Mouse (Mus musculus): Measurements from ENCODE around the gene Aff3.

Aff3 gene

DNA sequence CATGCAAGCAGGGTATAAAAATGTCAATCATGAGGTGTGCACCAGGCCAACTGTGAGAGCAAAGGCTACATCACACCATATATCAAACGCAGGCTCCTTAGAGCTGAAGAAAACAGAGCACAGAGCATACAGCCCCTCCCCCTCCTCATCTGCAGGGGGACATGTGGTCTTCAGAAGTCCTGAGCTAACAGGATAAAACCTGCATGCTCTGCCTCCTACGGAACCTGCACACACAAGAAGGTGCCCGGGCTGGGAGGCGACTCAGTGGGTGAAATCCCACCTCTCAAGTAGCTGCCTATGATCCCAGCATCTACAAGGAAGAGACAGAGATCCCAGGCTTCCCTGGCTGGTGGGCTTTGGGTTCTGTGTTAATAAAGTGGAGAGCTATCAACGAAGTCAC lies 70.0 kb downstream of the Aff3 start:
- DNase-seq = peak; percentile 60

DNA sequence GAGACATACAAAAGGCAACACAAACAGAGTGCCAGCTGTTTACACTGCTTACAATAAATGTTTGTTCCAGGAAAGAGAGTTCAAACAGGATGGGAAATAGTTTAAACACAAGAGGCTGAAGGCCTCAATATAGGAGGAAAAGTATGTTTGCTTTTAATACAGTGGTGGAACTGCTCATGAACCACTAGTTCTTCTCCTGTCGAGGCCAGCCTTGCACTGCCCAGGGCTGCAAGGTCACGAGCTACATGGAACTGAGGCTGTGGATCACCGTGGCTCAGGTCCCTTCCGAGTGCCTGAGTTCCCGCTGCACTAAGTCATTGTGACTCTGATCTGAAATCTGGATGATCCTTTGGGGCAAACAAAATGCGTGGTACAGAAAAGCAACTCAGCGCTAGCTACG lies 73.6 kb downstream of the Aff3 start:
- DNase-seq = peak; percentile 42

DNA sequence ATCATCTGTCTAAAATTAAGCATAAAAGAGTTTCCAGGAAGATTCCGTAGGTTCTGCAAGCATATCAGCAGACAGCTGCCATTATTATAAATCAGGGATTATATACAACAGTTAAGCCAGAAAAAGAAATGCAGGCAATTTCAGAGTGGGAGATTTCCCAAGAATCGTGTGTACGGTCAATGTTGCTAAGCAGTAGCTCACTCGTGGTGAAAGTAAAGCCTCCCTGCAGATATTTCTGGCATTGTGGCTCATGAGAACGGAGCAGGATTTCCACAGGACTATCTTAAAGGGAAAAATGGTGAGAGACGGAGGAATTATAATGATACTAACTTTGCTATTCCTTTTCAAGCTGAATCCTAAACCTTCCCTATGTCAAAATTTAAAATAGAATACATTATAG lies 76.0 kb downstream of the Aff3 start:
- peak; percentile 16 for DNase-seq

DNA sequence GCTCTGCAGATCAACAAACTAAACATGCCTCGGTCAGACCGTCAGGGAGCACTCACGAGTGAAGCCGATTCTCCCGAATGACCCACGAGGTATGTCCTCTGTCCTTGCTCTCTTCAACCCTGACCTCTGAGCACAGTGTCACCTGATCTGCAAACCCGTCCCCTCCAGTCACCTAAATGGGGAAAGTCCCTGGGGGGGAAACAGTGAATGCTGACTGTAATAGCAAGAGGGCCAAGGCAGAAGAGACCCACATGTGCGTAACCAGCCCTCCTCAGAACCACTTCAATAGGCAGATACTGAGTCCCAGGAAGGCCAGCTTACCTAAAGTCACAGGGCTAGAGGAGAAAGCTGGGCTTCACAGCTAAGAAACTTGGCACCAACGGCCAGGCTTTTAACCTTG lies 82.4 kb downstream of the Aff3 start:
- DNase-seq = no peak

DNA sequence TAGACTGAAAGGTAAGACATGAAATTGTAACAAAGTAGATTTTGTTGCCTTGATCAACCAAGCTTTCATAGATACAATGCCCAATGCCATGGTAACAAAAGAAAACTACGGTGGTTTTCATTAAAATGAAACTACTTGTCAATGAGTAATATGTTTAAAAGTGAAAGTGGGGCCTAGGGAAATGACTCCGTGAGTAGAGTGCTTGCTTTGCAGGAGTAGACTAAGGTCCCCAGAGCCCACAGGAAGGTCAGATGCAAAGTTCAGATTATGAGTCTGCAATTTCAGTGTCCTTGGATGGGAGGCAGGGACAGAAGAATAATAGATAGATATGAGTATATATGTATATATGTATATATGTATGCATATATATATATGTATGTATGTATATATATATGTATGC lies 84.2 kb downstream of the Aff3 start:
- peak; percentile 12 for DNase-seq

DNA sequence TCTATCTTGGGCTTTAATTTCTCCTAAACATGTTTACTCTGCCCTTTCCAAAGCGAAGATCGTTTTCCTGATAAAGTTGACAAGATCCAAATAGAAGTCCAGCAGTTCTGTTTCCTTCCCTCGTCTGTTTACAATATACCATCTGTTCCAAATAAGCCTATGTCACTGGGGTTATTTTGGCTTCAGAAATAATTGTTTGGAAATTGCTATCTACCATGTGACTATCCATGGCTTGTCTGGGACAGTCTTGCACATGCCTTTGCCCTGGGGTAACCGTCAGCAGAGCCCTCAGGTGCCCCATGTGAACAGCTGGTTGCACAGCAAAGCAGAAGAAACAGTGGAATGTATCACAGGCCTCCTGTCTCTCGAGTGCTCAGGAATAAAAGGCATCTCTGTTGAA lies 86.4 kb downstream of the Aff3 start:
- peak; percentile 66 for DNase-seq

DNA sequence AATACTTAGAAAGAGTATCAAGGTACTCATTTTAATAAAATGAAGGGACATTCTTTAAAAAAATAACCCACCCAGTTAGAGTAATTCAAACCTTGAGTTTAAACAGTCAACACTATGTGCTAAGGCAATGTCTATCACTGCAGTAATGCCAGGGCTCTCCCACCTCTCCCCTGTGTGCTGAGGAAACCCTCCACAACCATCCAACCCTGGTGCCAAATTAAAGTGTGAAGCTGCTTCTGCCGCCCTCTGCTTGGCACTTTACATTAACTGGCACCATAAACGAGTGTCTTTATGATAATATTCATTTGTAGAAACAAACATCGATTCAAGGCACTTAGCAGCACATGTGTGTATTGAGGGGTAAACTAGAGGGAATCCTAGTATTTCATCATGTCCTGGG lies 97.0 kb downstream of the Aff3 start:
- DNase-seq = peak; percentile 49

DNA sequence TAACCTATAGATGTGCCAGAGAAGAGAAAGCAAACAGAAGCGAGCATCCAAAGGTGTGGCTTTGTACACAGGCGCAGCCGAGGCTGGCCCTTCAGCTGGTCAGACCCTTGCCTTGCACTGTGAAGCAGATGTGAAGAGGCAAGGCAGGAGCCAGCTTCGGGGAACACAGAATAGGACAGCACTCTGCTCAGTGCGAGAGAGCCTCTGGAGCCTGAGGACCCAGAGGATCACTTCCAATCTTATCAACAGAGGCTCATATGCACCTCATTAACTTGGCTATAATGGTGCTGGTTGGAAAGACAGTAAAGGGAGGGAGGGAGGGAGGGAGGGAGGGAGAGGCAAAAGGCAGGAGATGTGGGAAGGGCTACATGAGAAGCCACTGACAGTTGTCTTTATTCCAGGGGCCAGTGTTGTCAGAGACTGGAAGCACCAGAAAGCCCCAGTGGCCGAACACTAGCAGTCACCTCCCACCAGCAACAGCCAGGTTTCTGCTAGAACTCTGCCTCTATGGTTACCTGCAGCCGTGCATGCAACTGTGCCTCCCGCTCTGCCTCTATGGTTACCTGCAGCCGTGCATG lies 98.6 kb downstream of the Aff3 start:
- DNase-seq = peak; percentile 41

DNA sequence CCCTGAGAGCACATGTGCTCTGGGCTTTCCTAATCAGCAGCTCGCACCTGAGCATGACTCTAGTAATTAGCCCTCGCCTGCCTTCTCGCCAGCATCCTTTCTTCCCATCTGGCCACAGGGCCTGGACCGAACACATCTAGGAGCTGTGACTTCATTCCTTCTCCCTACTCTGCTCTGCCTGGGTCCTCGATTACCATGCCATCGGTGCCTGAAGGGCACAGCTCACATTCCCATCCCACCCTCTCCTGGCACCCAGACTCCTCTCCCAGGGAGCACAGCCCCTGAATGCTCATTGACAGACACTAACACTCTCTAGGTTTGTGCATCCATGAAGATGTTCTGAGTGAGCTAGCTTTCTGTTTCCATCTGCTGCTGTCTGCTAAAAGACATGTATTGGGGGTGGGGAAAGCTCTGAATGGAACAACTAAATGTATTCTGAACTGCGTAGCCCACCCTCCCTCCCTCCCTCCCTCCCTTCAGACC lies 99.4 kb downstream of the Aff3 start:
- peak; percentile 63 for DNase-seq

DNA sequence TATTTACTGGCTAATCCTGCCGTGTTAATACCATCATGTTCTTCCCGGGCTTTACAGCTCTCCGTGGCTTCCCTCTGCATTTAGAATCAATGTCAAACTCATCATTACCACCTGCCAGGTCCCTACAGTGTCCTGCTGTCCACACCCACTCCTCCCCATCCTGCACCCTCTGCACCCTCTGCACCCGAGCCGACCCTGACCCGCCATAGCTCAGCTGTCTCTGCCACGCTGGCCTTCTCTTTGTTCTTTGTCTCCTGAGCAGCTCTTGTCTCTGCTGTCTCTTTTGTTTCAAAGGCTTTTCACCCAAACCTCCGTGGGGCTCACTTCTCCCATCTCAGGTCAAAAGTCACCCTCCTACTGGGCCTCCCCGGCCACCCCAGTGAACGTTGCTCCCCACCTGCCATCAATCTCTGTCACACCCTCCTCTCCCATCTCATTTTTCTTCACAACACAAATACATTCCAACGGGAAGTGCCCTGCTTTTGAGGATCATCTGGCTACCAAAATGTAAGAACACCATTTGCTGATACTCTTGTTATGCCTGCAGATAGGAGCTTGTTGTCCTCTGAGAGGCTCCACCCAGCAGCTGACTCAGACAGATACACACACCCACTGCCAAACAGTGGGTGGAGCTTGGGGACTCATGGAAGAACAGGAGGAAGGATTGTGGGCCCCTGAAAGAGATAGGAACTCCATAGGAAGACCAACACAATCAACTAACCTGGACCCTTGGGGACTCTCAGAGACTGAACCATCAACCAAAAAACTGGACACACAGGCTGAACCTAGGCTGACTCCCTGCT lies 102.2 kb downstream of the Aff3 start:
- DNase-seq = peak; percentile 83

DNA sequence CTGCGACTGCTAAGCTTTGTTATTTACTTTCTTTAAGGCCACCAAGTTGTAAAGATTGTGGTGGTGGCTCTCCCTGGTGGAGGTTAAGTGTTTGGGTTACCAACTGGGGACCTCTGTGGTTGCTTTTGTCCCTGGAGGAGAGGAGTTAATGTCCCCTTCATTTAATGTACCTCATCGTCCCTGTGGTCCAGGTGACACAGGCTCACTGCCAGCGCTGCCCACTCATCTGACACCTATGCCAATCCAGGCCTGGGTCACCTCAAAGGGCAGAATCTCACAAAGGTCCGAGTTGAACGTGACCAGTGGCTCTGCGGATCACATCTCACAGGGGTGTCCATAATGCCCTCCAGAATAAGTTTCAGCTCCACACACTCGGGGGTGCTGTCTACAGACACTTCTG lies 103.4 kb downstream of the Aff3 start:
- DNase-seq = peak; percentile 80

DNA sequence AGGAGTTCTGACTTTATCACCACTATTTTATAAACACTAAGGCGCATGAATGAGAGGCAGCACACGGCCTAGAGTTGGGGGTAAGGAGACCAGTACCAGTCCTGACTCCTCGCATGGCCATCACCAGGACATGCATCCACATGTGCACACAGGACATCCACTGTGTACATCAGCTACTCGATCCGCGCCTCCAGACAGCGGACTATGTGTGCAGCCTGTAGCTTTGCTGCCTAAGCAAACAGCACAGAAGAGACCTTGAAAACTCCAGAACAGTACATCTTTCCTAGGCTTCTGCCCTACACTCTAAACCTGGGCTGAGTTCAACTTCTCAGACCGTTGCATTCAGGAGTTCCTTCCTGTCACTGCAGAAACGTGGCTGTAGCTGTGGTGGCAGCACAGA lies 104.1 kb downstream of the Aff3 start:
- peak; percentile 55 for DNase-seq

DNA sequence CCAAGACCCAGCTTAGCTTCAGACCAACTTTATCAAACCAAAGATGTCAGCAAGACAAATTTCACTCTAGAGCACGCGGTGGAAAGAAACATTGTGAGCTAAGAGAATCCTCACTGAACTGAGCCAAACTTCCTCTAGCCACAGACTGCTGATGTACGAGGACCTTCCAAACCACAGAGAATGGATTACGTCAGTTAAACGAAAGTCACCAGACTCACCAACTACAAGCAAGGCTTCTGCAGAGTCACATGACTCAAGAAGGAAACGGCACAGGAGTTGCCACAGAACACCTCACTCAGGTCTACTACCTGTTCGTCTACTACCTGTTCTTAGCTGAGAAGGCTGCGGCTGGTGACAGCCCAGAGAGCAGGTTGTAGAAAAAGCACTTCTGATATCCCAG lies 107.1 kb downstream of the Aff3 start:
- DNase-seq = peak; percentile 69

DNA sequence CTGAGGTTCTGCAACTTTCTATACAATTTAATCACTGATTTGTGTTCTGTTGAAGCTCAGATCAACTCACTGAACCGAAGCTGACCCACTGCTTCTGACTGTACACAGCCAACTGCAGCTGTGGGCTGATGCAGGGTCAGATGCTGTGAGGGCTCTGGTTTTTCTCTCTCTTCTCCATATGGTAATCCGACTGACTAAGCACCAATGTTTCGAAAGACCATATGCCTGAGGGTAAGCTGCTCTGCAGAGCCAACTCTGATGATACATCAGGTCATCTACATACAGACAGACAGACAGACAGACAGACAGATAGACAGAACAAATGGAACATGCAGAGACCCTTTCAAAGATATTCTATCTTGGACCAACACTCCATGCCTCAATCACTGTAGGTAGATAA lies 110.2 kb downstream of the Aff3 start:
- DNase-seq = no peak

DNA sequence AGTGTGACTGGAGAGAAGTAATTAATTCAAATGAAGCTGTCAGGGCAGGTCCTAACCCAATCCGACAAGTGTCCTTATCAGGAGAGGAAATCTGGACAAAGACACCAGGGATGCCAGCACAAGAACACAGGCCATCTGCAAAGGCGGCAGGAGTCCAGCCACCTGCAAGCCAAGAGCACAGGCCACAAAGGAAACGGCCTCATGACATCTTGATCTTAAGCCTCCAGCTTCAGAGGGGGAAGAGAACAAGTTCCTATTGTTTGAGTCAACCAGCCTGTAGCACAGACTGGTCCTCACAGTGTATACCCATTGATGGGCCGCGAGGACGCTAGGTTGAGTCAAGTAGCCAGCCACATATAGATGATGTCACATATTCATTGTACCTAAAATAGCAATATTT lies 111.7 kb downstream of the Aff3 start:
- no peak for DNase-seq

DNA sequence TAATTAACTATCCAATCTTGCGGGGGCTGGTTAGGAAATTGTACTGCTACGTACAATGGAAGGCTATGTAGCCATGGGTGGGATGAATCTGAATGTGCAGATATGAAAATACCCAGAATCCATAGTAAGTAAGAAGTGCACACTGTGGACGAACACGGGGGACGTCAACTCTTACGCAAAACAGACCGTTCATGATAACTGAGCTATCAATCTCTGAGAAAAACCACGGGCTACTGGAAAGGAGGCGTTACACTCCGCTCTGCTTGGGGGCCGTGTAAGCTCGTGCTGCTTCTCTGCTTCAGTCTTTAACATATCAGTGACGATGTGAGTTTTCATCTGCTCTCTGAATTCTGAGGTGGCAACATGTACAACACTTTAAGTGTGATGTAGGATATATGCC lies 114.2 kb downstream of the Aff3 start:
- no peak for DNase-seq

DNA sequence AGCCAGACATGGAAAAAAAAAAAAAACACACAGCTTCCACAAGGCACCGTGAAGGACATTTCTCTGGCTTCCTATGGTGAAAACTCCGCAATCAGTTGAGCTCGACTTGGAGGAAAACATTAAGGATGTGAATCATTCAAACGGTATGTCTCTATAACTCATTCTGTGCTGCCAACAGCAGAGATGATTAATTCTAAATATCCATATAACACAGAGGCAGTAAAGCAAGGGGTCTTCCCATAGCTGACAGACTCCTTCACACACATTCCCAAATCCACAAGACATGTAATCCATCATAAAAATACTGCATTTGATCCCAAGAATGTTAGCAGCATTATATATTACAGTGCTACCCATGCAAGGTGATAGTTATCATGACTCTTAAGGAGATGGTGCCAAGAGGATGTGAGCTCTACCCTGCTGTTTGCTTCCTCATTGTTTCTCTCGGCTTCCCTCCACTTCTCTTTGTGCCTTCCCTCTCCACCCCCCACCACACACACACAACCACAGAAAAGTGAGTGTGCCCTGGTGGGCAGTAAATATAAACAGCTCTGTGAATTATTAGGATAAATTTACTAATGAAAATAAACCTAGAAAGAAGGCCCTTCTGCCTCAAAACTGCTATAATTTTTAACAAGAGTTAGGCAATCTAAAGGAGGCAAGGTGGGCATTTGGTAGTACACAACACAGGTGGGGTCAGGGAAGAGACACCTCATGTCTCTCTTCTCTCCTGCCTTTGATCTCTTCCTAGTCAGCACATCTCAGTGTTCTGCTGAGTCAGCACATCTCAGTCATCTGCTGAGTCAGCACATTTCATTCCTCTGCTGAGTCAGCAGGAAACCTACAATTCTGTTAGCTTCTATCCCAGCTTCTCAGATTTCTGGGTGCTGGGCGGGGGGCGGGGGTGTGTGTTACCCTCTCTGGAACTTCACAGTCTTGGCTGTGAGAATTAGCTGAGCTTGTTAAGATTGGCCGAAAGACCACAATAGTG lies 115.8 kb downstream of the Aff3 start:
- DNase-seq = peak; percentile 35

DNA sequence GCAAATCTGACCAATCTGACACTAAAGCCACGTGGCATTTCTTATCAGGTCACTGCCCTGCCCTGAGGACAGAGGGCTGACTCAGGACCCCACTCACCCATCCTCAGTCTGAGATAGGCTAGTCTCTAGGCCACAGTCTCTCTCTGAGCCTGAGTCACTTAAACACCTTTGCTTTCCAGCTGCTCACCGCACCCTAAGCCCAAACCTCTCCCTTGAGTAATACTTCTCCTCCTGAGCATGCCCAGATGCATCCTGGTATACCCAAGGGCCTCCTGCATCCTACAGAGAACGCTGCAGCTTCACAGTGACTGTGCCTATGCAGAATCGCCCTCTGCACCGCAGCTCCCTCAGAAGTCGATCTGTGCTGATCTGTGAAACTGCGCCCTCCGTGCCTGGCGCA lies 117.1 kb downstream of the Aff3 start:
- peak; percentile 43 for DNase-seq

DNA sequence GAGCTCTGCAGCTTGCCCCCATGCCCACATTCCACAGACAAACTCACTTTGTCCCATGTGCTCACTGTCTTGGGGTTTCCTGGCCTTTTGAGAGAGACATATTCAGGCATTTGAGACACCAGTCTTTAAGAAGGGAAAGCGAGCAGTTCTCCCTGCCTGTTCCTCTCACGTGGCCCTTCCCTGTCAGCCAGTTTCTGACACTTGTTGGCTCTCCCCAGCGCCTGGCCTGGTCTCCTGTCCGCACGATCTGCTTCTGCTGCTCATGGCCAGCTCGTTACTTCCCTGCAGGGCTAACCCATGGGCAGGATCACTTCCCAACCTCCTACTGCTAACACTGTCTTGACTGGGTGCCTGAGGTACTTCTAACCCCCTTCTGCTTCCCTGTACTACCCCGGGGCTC lies 118.1 kb downstream of the Aff3 start:
- peak; percentile 61 for DNase-seq

DNA sequence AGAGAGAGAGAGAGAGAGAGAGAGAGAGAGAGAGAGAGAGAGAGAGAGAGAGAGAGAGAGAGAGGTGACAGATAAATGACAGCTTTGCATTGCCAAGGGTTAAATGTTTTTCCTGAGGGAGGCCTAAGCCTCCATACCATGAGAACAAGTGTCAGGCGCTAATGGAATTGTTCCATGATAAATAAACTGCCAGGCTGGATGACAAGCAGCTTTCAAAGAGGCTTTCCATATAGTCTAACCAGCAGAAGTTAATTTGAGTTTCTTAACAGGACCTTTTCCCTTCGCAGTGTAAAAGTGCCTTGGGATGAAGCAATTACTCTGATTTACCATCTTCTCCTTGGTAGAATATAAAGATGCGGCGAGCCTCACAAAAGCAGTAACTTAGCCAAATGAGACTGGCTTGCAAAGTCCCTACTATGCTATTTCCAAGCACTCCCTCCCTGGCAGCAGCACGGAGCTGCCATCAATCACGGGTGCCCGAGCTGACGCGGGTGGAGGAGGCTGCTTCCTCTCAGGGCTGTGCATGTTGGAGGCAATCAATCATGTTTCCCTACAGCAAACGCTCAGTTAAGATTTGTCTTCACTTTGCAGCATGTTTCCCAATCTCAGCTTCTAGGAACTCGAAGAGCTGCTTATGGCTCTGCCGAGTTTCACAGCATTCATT lies 119.3 kb downstream of the Aff3 start:
- DNase-seq = peak; percentile 74

DNA sequence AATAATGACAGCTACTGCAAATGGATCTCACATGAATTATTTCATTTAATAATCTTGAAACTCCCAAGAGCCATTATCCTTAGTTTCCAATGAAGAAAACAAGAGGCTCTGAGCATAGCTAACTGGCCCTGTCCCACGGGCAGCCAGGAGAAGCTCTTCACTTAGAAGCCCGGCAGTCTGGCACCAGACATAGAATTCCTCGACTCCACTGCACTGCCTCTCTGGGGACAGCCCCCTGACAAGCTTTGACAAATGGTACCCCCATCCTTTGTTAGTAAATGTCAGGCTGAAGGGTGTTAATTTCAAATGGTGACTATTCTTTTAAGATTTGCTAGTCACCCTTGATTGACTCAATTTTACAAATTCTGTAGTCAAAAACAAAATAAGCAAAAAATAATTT lies 120.3 kb downstream of the Aff3 start:
- DNase-seq = peak; percentile 17

DNA sequence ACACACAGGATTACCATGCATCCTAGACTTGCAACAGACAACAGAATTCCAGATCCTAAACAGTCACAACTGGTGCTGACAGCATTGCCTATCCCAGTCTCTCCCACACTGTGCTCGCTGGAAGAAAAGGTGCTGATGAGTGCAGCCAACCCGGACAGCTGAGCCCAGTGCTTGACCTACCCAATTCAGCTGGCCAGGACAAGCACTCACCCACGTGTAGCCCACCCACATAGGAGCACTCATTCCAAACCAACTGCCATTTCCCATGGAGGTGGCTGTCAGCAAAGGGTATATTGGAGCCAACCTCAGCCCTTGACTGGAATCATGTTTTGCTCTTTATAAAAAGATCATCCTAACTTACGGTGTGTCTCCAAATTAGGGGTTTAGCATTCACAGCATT lies 123.2 kb downstream of the Aff3 start:
- DNase-seq = peak; percentile 78
